Mouse (Mus musculus) liver, adult 2 months (tissue): ENCODE data around the gene Nfatc4. TPM values are rescaled to one million over a fixed set of nuclear protein-coding genes. Genes with fewer than 3 reads are reported as not detected.

Source experiments
- DNase-seq: peaks from one replicate; pipeline ENCODE4 v3.0.0-alpha.2; 2011; ENCODE audit warnings: low read depth, low spot score; ENCODE audit errors: extremely low read depth
- H3K27ac ChIP-seq: fragments of 200-500 bp; replicated peaks from 2 replicates; pipeline ENCODE4 v1.5.1; 2012; ENCODE audit warnings: low read depth, mild to moderate bottlenecking, control low read depth, inconsistent platforms, low read length; ENCODE audit not compliant: insufficient read depth
- H3K27me3 ChIP-seq: fragments of 200-500 bp; 2 replicates; pipeline ENCODE4 v1.6.1; 2012; ENCODE audit warnings: mild to moderate bottlenecking, moderate library complexity, low read length, inconsistent platforms; ENCODE audit not compliant: control insufficient read depth, insufficient read depth
- H3K36me3 ChIP-seq: fragments of 200-500 bp; 2 replicates; pipeline ENCODE4 v1.6.1; 2012; ENCODE audit warnings: low read length, inconsistent platforms; ENCODE audit not compliant: control insufficient read depth, insufficient read depth
- H3K4me1 ChIP-seq: fragments of 200-500 bp; 2 replicates; pipeline ENCODE4 v1.6.1; 2011; ENCODE audit warnings: low read length; ENCODE audit not compliant: control insufficient read depth, insufficient read depth
- H3K4me3 ChIP-seq: fragments of 200-500 bp; 2 replicates; pipeline ENCODE4 v1.5.1; 2011; ENCODE audit warnings: low read depth, mild to moderate bottlenecking, control low read depth, low read length, moderate library complexity; ENCODE audit not compliant: insufficient read depth
- H3K79me2 ChIP-seq: fragments of 200-500 bp; 2 replicates; pipeline ENCODE4 v1.6.1; 2012; ENCODE audit warnings: inconsistent platforms, mild to moderate bottlenecking, low read length, moderate library complexity; ENCODE audit not compliant: control insufficient read depth, insufficient read depth
- H3K9ac ChIP-seq: fragments of 200-500 bp; 2 replicates; pipeline ENCODE4 v1.6.1; 2012; ENCODE audit warnings: low read depth, mild to moderate bottlenecking, control low read depth, inconsistent platforms, low read length
- CTCF ChIP-seq: fragments of 200-500 bp; IDR thresholded peaks from 2 replicates; pipeline ENCODE4 v1.5.1; 2011; ENCODE audit warnings: low read depth, low read length, control low read depth
- POLR2A ChIP-seq: fragments of 200-500 bp; IDR thresholded peaks from 2 replicates; pipeline ENCODE4 v1.6.1; 2011; ENCODE audit warnings: low read length, control low read depth; ENCODE audit not compliant: insufficient read depth; ENCODE audit errors: extremely low read depth
- WGBS: fragments of 180-500 bp; shearing (Covaris S2); methylation state at CpG from one replicate; pipeline ENCODE4 v1.1.7; 2018; 5-methylcytosine and 5-hydroxymethylcytosine counted together
- polyA plus RNA-seq: library from polyadenylated mRNA; depleted of rRNA; stranded (reverse); fragments of >200 nt; gene quantifications from 2 replicates; pipeline ENCODE4 v1.2.3, GENCODE M21; 2012
- total RNA-seq: library from RNA; depleted of rRNA; stranded (reverse); fragments of >200 nt; gene quantifications from 2 replicates; pipeline ENCODE4 v1.2.3, GENCODE M21; 2014

Nfatc4 gene
- total and polyA plus RNA-seq, 2 experiments, result 0.18 to 0.43 TPM

DNA sequence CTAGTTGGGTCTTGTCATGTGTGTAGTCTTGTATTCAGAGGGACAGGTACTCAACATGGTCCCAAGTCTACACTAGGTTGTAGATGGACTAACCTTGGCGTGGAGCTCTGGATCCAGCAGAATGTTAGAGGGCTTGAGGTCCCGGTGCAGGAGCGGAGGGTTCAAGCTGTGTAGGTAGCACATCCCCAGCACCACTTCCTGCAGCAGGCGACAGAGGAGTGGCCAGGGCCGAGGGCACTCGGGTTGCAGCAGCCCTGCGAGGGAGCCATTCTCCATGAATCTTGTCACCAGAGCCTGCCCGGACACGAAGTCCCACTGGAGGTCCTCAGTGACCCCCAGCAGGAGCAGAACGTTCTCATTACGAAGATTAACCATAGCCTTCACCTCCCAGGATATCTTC lies 35.2 kb upstream of the Nfatc4 start:
- Histone ChIP-seq H3K36me3 (no peaks in the 10 kb centered on the region), H3K27me3 (no peaks in the 10 kb centered on the region), H3K27ac (no peak overlapping the region), H3K9ac (no peak overlapping the region), H3K4me1 (no peaks in the 10 kb centered on the region), H3K4me3 (no peak overlapping the region), H3K79me2 (no peaks in the 10 kb centered on the region)
- TF ChIP-seq POLR2A, result no peak
- no peak for TF ChIP-seq CTCF
- no peak for DNase-seq
- 48% methylated on average over 11 of the region's 11 CpGs for WGBS

DNA sequence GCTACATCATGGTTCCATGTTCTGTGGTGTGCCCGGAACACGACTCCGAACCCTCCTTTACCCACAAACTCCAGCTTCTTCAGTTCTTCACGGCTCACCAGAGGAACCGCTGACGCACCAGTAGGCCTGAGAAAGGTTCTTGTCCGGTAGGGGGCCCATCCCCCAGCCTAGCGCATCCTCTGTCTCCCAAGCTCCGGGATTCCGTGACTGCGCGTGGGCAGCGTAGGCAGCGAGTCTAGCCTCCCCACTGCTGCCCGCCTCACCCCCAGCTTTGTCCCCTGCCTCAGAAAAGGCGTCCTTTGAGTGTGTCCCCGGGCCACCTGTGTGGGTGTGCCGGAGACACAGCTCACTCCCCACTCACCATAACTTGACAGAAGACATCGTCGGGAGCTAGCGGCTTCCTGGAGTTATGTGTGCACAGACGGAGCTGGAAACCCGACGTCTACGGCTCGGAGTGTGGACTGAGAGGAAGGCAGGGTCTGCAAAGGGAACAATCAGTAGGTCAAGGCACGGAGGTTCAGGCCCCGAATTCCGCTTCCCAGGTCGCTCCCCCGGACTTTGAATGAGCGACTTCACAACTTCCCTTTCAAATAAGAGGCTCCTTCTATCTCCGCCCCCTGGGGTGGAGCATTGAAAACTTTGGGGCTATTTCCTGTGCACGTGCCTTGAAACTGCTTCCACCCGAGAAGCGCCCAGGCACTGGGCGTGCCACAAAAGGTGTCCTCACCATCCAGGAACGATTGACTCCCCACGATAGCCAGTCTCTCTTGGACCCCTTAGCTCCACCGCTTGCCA lies 34.5 kb upstream of the Nfatc4 start, which contains the start of gene Ripk3:
Gene Ripk3, minus strand, starts transcription at position 610 of the 795 bp plus-strand sequence.
- Histone ChIP-seq H3K4me3 (peak within 1 kb of the TSS; percentile 50), H3K79me2 (no peaks in the 10 kb centered on the region), H3K27ac (no peak within 1 kb of the TSS), H3K9ac (peak within 1 kb of the TSS; percentile 18; the same call in 1 of the 2 replicates), H3K4me1 (no peaks in the 10 kb centered on the region), H3K36me3 (no peaks in the 10 kb centered on the region), H3K27me3 (no peaks in the 10 kb centered on the region)
- DNase-seq, result peak; percentile 18
- no peak for TF ChIP-seq CTCF
- TF ChIP-seq POLR2A, result 0 out of 2 replicates have a peak, but pooled peaks have one; percentile 14
- 5% methylated on average over 40 of the region's 40 CpGs for WGBS

DNA sequence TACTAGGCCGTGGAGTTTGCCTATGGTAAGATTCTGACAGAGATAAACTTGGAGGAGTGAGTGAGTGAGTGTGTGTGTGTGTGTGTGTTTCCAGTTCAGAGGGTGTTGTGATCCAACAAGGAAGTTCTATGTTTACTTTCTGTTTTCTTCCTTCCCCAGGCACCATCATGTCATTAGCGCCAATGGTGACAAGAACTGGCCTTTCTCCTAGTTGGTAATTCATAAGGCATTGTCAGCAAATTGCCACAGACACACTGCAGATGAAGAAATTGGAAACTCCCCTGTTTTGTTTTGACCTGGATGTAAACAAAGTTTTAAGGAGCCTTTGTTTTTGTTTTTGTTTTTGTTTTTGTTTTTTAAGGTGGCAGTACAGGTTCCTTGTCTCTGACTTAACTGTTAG lies 29.5 kb upstream of the Nfatc4 start:
- WGBS, result 71% methylated on average over 2 of the region's 2 CpGs
- Histone ChIP-seq H3K4me1 (no peaks in the 10 kb centered on the region), H3K4me3 (no peak overlapping the region), H3K27me3 (no peaks in the 10 kb centered on the region), H3K9ac (no peak overlapping the region), H3K27ac (no peak overlapping the region), H3K79me2 (no peaks in the 10 kb centered on the region), H3K36me3 (no peaks in the 10 kb centered on the region)
- TF ChIP-seq CTCF (no peak), POLR2A (no peak)
- no peak for DNase-seq

DNA sequence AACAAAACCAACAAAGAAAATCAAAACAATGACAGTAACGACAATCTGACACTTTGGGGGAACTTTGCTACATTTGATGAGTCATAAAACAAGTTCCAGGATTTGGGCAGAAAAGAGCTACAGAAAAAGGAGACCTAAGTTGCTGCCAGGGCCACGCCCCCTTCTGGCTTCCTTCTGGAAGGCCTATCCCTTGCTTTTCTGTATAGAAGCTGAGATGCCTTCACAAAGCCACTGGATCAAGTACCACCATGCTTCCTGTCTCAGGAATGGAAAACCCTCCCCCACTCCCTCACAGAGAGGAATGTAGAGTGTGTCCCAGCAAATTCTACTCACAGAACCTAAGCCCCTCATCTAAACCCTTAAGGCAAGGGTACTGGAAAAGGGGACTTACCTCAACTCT lies 29.0 kb upstream of the Nfatc4 start:
- WGBS, result 83% methylated on average over 2 of the region's 2 CpGs
- no peaks in the 10 kb centered on the region for H3K36me3 ChIP-seq
- no peaks in the 10 kb centered on the region for H3K27me3 ChIP-seq
- no peak overlapping the region for H3K27ac ChIP-seq
- TF ChIP-seq POLR2A (no peak), CTCF (no peak)
- H3K79me2 ChIP-seq, result no peaks in the 10 kb centered on the region
- no peak overlapping the region for H3K4me3 ChIP-seq
- no peak overlapping the region for H3K9ac ChIP-seq
- no peaks in the 10 kb centered on the region for H3K4me1 ChIP-seq
- DNase-seq, result no peak

GRCm38 (mm10) chr14:55795380-55796163 lies 27.4 kb upstream of the Nfatc4 start:
- Histone ChIP-seq H3K27me3 (no peaks in the 10 kb centered on the region), H3K79me2 (no peaks in the 10 kb centered on the region), H3K4me3 (no peak overlapping the region), H3K9ac (no peak overlapping the region), H3K27ac (no peak overlapping the region), H3K36me3 (no peaks in the 10 kb centered on the region), H3K4me1 (no peaks in the 10 kb centered on the region)
- TF ChIP-seq POLR2A (no peak), CTCF (no peak)
- WGBS, result 79% methylated on average over 15 of the region's 15 CpGs
- no peak for DNase-seq
